Mouse (Mus musculus) layer of hippocampus, postnatal 10 days (tissue): ENCODE measurements around the gene Ifi47. TPM values are rescaled to one million over a fixed set of nuclear protein-coding genes. Genes with fewer than 3 reads are reported as not detected.
"Not testable (repeated sequence)": the region's sequence is repeated elsewhere in the genome, so short reads cannot be mapped to it uniquely, and the experiment has no call there.

Experiments
- DNase-seq, 2 experiments: peaks; one replicate each; pipeline ENCODE4 v3.0.0; 2021; ENCODE audit warnings: low spot score in 2 of 2
- long read RNA-seq: library from polyadenylated mRNA; stranded (forward); transcript quantifications from one replicate; pipeline ENCODE4 v2.0.0, GENCODE M21; 2023
- total RNA-seq, 2 experiments: library from RNA; stranded (reverse); gene quantifications; 2 replicates each; pipeline ENCODE4 v1.2.3; 2021

Ifi47 gene
- under 1 TPM; 0.21 to 0.62 TPM for total RNA-seq
- long read RNA-seq, partial matches to known transcripts, result 0 of 1 reads
- long read RNA-seq, other reads (novel, unspliced or antisense), result 0 of 1 reads

DNA sequence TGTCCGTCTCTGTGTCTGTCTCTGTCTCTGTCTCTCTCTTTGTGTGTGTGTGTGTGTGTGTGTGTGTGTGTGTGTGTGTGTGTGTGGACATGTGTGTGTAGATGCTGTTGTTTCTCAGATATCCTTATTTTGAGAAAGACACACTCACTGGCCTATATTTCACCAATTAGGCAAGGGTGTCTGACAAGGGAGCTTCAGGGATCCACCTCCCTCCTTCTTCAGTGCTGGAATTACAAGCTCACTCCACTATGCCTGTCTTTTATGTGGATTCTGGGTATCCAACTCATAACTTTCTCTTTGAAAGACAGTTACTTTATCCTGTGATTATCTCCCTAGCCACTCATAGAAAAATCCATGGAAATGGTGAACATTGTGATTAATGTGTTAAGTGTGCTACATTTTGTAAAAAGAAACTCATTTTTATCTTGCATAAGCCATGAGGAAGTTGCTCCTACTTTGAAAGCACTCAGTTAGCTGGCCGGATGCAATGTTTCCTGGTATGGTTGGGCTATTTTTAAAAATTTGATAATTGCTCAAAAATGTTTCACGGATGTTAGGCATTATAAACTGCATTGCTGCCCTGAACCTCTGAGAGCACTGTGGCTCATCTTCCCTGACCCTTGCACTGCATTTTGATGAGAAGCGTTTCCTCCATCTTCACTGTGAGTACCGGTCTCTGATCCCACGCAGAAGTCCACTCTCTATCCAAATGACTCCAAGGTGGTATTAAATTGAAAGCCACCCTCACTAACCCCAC, at the start of gene Ifi47:
Gene Ifi47, plus strand, starts transcription at position 587 of the 757 bp plus-strand sequence.
- not testable (repeated sequence) for DNase-seq

DNA sequence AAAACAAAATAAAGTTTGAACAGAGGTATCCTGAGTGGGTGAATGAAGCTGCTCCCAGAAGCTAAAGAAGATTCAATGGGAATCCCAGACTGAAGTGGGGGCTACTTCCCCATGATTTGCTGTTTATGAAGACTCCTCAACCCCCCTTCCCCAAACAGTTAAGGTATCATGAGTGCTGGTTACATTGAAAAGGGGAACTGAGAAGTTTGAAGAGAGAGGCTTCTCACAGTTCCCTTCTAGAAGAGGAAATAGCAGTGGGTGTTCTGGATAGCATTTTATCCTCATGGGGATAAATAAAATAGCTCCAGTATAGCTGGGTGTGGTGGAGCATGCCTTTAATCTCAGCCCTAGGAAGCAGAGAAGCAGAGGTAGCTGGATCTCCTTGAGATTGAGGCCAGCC, 26.3 kb upstream of the Ifi47 start:
- not testable (repeated sequence) for DNase-seq

DNA sequence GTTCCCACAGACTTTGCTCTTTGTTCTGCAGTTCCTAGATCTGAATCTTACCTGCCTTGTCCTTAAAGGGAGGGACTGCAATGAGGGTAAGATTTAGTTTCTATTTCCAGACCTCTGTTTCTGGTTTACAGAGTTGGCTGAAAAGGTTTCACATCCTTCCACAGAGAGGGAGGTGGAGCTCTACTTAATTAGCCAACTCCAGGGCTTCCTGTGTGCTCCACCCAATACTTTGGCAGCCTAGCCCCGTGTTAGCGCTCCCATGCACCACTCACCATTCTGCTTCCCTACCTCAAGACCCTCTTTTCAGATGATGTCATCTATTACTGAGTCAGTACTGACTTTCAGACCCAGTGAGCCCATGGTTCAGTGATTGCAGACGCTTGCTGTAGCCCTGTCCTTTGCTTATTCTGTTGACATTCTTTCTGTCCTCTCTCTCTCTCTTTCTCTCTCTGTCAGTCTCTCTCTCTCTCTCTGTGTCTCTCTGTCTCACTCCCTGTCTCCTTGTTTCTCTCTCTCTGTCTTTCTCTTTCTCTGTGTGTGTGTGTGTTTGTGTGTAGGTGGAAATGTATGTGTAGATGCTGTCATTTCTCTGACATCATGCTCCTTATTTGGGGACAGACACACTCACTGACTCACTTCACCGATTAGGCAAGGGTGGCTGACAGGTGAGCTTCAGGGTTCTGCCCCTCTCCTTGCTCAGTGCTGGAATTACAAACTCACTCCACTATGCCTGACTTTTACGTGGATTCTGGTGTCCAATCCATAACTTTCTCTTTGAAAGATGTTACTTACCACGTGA, 25.1 kb upstream of the Ifi47 start, which contains the start of gene 9930111J21Rik2:
Gene 9930111J21Rik2, minus strand, starts transcription at position 150 of the 799 bp plus-strand sequence.
- not testable (repeated sequence) for DNase-seq

DNA sequence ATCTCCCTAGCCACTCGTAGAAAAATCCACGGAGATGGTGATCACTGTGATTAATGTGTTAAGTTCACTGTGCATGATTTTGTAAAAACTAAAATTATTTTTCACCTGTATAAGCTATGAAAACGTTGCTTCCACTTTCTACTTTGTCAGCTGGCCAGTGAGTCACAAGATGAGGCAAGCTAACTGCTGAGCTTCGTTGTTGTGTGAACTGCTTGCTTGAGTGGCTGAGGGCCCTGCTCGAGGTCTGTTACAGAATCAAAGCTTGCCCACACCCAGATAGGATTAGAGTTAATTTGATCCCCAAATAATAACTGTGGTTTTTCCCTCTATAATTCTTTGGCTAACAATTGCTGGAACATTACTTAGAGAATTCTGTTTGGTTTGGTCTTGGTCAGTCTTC, 24.5 kb upstream of the Ifi47 start:
- not testable (repeated sequence) for DNase-seq

DNA sequence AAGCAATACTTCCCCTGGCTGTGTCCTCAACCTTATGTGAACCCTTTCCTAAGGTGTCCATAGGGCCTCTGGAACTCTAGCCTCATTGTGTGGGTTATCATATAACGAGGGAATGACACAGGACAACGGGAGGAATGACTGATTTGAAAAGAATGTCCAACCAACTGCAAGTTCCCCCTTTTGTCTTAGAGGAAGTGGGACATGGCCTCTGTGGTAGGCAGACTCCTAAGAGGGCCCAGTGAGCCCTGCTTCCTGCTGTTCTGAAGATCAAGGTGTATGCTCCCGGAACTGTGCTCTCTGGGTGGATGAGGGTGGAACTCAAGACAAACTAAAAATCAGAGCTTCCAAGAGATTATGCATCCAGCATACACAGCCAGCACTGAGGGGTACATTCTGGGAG, 16.3 kb upstream of the Ifi47 start:
- not testable (repeated sequence) for DNase-seq

DNA sequence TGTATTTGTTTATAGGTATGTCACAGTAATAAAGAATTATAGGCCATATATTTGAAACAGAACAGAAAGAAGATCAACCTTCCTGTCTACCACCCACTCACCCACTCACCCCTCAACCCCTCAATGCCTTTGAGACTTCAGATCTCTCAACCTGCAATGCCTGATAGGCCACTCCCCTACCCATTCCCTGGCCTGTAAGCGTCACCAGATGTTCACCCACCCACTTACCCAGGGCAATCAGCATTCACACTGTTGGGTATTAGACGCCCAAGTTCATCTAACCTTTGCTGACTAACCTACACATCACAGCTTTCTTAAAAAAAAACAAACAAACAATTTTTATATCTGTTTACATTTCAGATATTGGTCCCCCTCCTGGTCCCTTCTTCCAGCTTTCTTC, 14.5 kb upstream of the Ifi47 start:
- DNase-seq, result not testable (repeated sequence)

DNA sequence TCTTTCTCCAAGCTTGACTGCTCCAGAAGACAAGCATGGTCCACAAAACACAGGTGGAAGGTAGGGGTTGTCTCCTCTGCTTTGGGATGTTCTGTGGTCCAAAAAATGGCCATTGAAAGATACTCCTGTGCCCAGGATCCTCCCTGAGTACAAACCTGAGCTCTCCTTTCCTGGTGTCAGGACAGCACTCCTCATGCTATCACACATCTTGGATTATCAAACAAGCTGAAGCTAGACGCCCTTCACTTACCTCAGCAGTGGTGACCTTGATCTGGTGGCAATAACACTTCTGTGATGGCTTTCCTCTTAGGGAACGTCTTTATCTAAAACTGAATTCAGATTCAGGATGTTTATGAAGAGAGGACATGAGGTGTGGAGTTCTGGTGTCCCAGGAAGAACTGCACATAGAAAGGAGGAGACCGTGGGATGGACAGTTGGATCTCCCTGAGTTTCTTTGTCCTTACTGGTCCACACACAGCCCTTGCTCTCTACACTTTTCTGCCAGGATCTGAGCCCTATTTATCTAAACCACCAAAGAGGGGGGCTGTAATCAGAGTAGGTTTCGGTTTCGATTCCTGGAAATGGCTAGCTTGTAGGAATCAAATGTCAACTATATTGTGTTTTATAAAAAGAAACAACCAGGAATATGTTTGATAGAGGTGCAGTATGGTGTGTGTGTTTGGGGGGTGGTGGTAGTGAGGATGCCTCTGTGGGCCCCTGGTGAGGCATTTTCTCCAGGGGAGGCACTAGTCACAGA, 12.5 kb upstream of the Ifi47 start, which contains the start of gene Tgtp2:
Gene Tgtp2, minus strand, starts transcription at position 494 of the 757 bp plus-strand sequence.
- not testable (repeated sequence) for DNase-seq

DNA sequence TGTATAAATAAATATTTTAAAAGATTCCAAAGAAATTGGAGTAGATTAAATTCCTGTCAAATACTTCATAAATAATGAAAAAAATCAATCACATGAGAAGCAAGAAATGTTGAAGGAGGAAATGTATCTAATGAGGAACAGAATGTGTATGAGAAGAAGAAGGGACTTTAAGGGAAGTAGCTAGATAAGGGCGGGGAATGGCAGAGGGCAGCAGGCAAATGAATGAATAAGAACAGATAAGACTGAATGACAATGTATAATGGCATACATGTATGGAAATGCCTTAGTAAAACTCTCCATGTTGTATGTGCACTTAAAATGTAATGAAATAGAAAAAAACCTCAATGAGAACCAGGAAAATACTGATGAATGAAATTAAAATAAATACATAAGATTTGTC, 8.0 kb upstream of the Ifi47 start:
- DNase-seq, result no peak

DNA sequence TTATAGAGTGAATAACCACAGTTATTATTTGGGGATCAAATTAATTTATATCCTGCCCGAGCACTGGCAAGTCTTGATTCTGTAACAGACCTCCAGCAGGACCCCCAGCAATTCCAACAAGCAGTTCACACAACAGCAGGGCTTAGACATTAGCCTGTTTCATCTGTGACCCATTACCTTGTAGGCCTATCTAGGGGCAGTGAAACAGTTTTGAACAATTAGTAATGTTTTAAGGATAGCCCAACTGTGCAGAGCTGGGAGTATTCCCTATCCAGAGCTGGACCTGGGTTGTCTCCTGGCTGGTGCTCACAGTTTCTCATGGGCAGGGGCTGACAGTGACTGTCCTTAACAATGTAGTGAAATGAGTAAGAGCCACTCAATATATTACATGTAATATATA, 625 bp downstream of the Ifi47 start:
- DNase-seq, result no peak

DNA sequence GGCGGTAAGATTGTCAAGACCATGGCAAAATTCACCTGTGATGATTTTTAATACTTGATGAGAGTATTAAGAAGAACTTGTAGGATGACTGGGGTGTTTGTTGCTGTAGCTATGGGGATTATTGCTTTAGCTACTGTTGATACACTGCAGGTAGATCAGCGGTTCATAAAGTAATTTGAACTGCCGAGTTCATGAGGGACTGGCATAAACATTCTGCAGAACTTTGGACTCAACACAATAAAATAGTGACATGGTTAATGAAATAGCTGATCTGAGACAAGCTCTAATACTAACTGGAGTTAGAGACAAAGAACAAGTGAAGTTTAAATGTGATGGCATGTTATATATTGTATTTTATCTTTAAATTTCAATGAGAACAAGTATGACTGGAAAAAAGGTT, 2.3 kb downstream of the Ifi47 start:
- no peak for DNase-seq

DNA sequence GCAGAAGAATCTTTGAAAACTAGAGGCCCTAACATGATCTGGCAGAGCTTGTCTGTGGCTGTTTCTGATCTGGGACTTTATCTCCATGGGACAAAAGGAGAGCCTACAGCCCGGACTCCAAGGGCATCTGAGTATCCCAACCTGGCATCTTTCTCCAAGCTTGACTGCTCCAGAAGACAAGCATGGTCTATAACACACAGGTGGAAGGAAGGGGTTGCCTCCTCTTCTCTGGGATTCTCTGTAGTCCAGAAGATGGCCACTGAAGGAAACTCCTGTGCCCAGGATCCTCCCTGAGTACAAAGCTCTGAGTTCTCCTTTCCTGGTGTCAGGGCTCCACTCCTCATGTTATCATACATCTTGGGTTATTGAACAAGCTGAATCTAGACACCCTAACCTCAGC, 4.2 kb downstream of the Ifi47 start:
- no peak for DNase-seq

DNA sequence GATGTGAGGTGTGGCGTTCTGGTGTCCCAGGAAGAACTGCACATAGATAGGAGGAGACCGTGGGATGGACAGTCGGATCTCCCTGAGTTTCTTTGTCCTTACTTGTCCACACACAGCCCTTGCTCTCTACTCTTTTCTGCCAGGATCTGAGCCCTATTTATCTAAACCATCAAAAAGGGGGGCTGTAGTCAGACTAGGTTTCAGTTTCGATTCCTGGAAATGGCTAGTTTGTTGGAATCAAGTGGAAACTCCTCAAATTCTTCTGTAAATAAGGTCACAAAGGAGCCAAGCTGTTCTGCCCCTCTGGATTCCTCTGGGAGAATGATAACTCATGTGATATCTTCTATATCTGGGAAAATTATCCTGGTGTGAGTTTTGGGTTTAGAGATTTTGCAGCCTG, 5.0 kb downstream of the Ifi47 start:
- DNase-seq, result no peak

DNA sequence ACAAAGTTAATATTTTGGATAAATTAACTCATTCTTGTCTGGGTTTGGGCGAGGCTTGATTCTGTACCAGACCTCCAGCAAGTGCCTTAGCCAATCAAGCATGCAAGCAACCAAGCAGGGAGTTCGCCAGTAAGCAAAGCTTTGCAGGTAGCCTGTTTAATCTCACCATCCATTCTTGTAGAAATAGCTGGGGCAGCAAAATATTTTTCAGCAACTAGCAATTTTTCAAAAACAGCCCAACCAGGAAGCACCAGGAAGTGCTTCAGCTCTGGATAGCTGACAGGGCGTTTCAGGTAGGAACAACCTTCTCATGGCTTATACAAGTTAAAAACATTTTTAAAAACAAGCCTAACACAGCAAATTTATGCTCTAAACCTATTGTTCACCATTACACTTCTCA, 5.5 kb downstream of the Ifi47 start:
- no peak for DNase-seq

DNA sequence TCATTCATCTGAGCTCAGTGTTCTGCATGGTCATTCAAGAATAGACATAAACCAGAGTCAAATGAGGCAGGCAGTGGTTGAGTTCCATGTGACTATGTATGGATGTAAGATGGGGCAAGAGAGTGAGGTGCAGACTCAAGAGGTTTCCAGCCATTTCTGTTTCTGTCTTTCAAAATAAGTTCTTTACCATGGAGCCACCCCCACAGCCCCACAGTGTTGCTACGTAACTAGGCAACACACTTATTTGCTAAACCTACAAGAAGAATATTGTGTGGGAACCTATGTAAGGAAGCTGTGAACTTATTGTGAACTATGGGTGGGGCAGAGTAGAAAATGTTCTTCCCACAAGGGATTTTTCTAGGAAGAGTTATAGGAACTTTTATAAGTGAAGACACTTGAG, 6.8 kb downstream of the Ifi47 start:
- DNase-seq, result no peak

DNA sequence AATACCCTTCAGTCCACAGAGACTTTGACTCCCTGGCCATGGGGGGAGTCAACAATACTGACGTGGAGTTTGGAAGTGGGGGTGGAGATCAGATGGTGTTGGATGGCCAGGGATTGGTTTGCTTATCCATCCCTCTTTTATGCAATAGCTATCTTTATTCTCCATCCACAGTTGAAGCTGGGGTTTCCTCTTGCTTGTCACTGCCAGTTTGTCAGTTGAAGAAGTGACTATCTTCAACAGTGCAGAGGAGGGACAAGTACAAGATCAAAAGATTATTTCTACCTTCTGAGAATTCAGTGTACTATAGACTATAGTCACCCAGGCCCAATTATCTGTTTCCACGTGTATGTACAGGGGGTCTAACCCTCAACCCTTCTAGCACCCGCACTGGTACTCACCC, 7.4 kb downstream of the Ifi47 start:
- DNase-seq, result no peak

DNA sequence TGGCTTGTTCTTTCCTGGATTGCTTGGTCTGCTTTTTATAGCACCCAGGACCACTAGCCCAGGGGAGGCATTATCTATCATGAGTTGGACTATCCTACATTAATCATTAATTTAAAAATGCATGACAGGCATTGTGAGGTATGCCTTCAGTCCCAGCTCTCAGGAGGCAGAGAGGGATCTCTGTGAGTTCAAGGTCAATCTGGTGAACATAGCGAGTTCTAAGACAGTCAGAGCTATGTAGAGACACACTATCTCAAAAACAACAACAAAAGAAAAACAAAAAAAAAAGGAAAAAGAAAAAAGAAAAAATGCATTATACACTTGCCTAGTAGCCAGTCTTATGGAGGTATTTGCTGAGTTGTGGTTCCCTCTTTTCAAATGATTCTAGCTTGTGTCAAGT, 8.0 kb downstream of the Ifi47 start:
- no peak for DNase-seq

DNA sequence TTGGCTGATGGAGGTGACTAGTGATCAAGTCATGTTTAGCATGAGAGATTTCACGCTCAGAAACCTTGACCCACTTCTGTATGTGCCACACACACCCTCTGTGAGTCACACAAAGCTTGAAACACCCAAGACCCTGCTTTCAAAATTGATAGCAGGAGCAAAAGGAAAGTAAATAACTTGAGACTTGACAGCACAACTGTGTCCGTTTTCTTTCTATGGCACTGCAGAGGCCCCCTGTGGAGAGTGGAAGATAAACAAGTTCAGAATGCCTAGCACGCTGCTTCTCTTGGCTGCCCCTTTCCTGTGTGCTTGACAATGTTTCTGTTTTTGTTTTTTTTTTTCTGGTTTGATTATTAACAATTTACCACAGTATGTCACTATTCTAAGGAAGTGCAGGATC, 8.5 kb downstream of the Ifi47 start:
- no peak for DNase-seq

DNA sequence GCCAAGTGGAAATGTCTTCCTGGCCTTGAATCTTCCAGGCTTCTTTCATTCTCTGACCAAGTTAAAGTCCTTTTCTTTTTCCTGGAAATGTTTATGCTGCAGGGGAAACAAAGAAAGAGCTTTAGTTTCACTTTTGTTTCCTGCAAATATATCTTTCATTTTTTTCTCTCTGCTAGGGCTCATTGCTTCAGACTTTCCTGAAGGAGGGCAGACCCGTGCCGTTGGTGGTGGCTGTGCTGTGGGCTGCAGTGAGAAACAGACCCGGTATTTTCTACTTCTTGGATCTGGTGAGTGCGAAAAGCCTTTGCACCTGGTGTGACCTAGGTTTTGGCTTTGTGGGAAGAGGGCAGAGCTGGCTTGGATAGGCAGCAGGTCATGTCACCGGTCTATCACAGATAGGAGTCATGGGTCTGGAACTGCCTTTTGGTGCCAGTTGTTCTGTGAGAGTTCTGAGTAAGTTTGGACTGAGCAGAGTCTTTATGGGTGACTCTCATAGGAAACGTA, 10.5 kb downstream of the Ifi47 start:
- no peak for DNase-seq

DNA sequence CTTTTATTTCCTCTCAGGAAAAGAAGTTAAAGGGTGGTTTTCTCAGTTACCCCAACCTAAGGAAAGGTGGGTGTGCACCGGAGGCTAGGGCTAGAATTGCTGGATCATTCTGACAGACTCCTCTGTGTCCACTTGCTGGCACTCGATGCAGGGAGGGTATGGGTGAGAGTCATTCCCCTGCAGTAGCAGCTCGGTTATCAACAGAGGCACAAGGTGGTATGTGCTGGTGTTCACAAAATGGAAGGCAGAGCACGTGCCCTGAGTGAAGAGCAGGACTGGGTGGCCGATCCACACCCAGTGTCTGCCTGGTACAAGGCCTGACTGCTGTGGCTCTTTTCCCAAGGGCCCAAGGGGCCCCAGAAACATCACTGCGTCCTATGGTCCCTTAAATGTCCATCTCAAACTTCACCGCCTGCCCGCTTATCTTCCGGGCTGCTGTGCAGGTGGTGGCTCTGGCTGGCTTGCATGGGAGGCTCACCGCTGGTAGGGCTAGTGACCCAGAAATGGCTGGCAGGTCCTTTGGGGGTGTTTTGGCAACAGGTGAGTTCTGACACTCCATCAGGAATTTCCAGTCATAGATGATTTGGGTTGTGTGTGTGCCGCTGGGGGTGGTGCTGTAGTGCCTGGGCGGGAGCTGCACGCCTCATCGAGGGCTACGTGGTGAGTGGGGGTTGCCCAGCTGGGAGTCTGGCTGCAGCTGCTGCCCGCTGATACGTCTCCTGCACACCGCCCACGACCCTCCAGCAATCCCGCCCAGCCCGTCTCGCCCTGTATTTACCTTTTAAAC, 11.6 kb downstream of the Ifi47 start:
- no peak for DNase-seq

DNA sequence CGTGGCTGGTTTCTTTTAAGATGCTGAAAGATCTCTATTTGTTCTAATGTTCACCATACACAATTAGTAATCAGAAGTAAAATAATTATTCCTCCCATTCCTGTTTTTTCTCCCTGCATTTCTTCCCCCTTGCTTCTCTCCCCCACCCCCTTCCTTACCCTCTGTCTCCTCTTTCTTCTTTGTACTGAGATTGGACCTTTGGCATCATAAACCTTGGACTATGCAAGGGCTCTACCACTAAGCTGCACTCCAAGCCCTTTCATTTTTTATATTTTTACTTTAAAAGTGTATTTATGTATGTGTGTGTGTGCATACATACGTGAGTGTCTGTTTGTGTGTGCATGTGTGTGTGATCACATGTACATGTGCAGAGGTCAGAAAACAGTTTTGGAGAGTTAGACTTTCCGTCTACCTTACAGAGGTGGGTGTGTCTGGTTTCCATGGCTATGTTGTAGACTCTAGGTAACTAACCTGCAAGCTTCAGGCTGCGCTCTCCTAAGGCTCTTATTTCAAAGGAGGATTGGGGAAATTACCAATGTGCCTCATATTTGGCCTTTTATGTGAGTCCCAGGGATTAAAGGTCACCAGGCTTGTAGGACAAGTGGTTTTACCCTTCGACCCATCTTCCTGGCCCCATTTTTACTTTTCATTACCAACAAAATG, 12.7 kb downstream of the Ifi47 start:
- no peak for DNase-seq
